Mouse (Mus musculus) naive thymus-derived CD4-positive, alpha-beta T cell, adult 2 months (primary cell): ENCODE results near the gene Nme3.

Experiments
- DNase-seq: peaks from one replicate; pipeline ENCODE4 v3.0.0-alpha.2; 2011; ENCODE audit warnings: low read depth

The Nme3 gene

DNA sequence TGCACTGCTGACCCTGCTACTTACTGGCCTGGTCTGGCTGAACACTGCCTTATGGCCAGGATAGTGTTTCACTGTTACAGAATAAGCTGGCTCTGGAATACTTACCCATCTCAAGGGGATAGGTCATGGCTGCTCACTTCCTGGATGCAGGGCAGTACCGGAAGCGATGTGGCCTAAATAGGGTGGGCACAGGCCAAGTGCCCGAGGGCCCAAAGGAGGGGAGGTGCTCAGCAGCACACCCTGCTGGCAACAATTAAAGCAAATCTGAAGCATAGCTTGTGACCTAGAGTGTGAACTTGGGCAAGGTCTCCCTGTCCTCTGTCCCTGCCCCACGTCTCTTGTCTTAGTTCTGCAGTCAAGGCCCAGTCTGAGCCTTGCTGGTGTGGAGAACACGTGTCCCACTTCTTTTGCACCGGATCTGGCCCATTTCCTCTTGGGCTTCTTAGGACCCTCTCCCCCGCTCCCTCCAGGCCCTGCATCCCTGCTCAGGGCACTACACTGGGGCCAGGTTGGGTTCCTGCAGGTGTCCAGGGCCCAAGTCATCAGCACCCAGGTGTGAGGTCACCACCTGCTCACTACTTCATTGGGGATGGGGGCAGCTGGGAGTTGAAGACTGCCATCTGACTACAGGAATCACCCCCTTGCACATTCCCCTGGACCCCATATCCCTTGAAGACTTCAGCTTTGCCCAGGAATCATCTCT lies 14.4 kb upstream of the Nme3 start:
- peak; percentile 50 for DNase-seq

DNA sequence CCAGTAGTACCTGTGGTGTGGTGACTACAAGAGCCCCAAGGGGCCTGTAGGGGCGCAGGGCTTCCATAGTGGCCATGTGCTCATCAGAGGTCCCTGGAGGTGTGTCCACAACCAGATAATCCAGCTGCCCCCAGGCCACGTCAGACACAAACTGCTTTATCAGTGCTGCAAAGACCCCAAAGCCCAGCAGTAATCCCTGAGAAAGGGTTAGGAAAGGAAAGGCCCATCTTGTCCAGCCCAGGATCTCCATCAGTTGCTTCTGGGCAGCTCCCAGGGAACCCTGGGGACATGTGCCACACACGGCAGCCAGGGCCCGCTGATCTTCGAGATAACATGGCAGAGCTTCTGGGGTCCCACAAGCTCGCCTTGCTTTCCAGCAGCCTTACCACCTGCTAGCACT lies 11.9 kb upstream of the Nme3 start:
- no peak for DNase-seq

DNA sequence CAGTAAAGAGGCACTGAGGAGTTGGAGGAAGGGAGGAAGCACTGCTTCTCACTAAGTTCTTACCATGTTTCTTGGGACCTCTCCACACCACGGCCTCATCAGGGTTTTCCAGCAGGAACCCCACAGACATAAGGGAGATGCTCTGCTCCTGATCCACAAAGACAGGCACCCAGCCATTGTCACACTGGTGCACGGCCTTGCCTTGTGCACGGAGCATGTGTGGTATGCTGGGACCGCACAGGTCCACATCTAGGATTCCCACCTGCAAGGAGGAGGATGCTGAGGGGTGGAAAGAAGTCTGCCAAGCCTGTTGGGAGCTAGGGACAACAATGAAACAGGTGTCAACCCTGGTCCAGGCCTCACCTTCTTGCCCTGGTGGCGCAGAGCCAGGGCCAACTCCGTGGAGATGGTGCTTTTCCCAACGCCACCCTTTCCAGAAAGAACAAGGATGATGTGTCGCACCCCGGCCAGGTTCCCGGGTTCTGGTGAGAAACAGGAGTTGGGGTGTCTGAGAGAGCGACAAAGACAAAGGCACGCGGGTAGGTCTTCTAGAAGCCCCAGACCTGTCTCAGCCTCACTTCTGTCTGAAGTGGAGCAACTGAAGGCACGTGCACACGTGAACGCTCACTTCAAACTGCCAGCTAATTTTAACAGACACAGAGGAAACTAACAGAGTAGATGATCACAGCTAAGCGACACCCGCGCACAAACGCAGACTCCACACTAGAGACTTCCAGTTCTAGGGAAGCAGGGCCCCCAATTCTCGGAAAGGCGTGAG lies 10.8 kb upstream of the Nme3 start:
- DNase-seq, result no peak

DNA sequence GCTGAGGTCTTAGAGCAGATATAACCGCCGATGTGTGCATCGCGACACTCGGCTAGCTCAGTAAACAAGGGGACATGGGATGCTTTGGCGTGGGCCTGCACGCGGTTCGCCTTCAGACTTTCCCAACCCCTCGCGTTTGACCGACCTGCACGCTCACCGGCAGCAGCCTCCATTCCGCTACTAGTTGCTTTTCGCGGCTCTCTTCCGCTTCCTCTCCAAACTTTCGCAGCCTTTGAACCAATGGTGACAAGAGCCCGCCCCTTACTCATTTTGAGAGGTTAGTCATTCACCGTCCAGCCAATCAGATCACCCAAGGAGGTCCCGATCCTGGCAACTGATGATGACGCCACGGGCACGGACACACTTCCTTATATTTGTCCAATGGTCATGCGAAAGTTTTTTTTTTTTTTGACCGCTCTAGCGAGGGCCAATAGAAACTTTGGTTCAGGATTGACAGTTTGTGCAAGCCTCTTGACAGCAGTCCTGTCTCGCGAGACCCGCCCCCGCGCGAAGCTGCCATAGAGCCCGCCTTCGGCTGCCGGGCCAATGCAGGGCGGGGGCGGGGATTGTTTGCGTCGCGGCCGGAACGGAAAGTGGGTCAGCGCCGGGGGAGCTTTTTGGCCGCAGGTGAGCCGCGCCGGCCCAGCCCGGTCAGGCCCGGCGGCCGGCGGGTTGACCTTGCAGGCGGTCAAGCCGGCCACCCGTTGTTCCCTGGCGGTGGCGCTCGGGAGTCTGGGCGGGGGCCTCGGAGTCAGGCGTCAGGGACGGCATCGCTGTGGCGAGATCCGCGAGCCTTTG lies 10.0 kb upstream of the Nme3 start, which contains the start of the genes Nubp2 and Spsb3:
TSS of gene Nubp2 (minus strand) at position 216 of the 798 bp plus-strand sequence.
TSS of gene Spsb3 (plus strand) at position 510 of the 798 bp plus-strand sequence.
- peak; percentile 98 for DNase-seq

DNA sequence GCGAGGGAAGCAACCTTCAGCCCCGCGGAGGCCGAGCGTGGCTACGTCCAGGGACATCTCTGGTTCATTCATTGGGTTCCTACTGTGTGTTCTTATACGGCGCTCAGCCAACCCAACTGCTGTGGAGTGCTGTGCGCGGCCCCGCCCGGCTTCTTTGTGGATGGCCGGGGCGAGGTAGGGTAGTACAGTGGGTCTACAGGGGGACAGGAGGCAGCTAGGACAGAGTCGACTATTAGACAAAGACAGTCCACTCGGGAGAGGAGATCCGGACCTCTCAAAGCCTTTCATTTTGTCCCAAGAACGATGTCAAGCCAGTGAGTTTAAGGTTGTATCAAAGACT lies 9.4 kb upstream of the Nme3 start:
- no peak for DNase-seq

DNA sequence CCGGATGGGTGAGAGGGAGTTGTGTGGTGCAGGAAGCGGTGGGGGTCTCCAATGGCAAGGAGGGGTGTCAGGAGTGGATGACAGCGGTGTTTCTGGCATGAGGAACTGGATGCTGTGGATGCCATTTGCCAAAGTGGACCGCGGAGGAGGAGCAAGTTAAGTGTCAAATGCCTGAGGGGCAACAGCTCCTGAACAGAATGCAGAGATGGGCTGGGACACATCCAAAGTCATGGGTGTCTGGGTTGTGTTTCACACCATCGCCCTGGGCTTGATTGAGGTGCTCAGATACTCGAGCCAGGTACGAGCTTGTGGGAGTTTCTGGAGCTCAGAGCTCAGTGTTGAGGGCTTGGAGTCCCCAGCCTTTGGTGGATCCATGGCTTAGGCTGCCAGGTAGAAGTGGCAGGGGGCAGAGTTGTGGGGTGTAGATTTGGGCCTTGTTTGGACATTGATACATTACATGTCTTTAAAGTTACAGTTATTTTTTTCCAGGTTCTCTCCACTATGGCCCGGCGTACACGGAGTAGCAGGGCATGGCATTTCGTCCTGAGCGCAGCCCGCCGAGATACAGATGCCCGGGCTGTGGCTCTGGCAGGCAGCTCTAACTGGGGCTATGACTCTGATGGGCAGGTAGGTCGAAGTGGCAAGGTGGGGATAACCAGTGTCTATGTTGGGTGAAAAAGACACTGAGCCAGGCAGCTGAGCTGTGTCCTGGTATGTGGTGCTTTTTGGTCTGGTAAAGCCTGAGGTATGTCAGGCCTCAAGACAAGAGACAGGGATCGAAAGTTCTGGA lies 8.8 kb upstream of the Nme3 start:
- DNase-seq, result no peak

DNA sequence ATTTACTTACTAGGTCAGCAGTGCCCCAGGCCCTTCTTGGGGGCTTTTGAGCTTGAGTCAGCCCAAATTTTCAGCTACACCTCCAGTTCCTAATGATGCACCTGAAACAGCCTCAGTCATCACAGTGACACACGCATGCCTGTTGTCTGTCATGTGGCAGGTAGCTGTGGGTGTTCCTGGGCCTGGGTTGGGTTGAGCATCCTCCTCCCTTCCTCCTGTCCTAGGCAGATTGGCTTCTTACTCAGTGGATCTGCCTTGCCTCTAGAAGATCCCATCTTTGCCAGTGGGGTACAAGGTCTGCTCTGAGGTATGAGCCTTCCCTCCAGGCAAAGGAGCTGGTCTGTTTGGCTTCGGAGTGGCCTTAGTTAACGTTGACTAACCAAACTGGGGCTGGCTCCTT lies 7.4 kb upstream of the Nme3 start:
- DNase-seq, result no peak

DNA sequence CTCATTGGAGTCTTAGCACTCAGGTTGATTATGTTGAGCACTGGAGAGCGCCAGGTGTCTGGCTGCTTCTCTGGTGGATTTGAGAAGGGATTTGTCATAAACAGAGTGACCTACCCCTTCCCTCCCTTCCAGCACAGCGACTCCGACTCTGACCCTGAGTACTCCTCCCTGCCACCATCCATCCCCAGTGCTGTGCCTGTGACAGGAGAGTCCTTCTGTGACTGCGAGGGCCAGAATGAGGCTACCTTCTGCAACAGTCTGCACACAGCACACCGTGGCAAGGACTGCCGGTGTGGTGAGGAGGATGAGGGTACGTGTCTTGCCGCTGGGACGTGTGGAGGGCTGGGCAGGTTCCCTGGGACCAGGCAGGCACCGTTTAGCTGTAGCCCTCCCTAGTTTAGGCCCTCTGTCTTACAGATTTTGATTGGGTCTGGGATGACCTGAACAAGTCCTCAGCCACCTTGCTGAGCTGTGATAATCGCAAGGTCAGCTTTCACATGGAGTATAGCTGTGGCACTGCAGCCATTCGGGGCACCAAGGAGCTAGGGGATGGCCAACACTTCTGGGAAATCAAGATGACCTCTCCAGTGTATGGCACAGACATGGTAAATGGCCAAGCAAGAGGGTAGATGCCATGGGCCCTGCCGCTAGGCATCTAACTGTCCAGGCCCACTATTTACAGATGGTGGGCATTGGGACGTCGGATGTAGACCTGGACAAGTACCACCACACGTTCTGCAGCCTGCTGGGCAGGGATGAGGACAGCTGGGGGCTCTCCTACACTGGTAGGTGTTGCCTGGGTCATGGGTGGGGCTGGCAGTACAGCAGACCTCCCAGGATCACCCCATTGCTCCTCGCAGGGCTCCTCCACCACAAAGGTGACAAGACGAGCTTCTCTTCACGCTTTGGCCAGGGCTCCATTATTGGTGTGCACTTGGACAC lies 5.9 kb upstream of the Nme3 start:
- no peak for DNase-seq

DNA sequence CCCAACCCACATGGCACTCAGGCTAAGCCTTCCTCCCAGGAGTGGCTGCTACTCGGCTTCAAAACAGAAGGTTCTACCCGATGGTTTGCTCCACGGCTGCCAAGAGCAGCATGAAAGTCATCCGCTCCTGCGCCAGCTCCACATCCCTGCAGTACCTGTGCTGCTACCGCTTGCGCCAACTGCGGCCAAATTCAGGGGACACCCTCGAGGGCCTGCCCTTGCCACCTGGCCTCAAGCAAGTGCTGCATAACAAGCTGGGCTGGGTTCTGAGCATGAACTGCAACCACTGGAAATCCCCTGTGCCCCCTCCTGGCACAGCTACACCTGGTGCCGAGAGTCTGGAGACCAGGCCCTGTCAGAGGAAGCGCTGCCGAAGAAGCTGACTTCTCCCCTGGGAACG lies 5.0 kb upstream of the Nme3 start:
- DNase-seq, result no peak

DNA sequence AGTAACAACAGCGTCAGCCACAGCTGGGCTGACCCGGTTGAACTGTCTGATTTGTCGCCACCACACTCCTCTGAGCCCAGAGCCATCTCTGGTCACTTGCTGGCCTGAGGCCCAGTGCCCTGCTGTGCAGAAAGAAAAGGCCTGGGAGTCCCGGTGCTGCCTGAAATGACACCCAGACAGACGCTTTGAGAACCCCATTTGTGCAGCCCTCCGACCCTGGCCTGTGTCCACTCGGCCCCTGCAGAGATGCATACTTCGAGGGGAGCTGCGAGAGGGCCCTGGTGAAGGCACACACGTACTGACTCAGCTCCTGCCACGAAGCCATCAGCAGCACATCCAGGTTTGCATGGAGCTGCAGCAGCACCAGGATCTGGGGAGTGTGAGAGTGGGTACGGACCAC lies 3.5 kb upstream of the Nme3 start:
- no peak for DNase-seq

DNA sequence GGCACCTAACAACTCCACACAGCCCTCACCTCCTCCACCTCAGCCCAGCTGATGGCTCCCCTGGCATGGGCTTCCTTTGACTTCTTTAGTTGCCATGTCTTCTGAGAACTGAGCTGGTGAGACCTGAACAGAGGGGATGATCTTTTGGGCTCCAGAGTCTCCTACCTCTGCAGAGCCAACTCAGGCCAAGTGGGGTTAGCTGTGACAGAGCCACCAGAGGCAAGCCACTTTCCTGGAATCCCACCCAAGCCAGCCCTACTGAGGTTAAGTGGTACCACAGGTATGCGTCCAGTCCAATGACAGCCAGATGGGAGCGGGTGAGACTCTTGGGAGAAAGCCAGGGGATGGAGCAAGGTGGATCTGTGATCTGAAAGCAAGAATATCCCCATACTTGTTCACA lies 3.0 kb upstream of the Nme3 start:
- no peak for DNase-seq

DNA sequence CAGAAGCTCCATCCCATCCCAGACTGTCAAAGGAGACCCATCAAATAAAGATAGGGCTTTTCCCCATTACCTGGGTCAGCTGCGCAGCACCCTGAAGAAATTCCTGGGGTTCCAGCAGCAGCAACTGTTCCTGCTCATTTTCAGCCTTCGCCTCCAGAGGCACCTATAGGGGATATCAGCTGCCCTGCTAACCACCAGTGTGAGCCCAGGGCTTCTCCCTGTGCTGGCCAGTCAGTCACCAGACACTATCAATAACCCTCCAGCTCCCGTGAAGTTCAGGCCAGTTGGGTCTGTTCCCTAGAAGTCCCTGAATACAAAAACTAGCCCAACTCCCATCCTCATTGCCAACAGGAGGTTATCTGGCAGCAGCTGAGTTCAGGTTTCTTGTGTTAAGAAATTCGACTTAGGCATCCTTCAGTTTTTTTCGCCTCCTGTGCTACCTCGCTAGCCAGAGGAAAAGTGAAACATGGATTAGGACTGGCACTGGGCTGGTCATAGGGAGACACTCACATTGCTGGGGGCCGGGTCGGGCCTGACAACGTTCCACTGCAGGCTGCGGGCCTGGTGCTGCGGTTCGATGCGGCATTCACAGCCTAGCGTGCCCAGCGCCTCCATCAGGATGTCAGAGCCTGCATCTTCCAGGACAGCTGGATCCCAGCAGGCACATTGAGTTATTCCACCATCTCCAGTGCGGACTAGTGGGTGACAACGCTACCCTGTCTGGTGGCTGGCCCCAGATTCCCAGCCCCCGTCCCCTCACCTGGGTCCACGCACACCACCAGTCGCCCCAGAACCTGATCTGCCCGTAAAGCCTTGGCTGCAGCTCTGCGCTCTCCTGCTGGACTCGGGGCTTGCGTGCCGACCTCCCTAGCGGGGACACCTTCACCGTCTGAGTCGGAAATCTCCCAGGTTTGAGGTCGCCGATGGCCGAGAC lies 2.0 kb upstream of the Nme3 start:
- no peak for DNase-seq

DNA sequence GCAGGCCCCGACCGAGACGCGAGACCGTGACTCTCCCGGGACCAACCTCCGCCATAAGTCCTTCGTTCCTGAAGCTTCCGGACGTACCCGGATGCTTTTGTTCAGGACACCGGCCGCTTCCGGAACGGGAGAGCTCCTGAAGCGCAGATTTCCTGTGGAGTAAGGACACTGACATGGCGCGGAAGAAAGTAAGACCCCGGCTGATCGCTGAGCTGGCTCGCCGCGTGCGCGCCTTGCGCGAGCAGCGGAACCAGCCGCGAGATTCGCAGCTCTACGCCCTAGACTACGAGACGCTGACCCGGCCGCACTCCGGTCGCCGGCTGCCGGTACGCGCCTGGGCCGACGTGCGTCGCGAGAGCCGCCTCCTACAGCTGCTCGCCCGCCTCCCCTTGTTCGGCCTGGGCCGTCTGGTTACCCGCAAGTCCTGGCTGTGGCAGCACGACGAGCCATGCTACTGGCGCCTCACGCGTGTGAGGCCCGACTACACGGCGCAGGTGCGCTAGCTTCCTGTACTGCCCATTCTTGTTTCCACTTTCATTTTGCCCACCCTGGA lies 1.2 kb upstream of the Nme3 start, which contains the start of the genes Eme2 and Mrps34:
TSS of gene Eme2 (minus strand) at position 93 of the 553 bp plus-strand sequence.
TSS of gene Mrps34 (plus strand) at position 122 of the 553 bp plus-strand sequence.
- peak; percentile 82 for DNase-seq

DNA sequence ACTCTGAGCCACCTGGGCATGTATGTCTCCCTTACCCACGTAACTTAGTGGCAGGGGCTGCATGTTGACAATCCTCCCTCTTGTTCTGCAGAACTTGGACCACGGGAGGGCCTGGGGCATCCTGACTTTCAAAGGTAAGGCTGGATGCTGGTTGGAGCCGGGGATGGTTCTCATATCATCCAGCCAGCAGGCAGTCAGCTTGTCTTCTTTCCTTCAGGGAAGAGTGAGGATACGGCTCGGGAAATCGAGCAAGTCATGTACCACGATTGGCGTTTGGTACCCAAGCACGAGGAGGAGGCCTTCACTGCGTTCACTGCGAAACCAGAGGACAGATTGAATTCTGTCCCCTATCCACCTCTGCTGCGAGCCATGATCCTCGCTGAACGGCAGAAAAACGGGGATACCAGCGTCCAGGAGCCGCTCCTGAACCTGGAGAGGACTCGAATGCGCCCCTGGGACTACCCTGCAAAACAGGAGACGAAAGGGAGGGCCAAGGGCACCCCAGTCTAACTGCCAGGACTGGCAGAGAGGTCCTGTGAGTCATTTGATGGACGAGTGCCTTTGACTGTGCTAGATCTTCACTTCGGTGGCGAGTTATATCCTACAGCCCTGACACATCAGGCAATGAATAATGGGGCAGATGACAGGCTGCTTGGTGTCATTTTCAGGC lies 594 bp upstream of the Nme3 start:
- no peak for DNase-seq

DNA sequence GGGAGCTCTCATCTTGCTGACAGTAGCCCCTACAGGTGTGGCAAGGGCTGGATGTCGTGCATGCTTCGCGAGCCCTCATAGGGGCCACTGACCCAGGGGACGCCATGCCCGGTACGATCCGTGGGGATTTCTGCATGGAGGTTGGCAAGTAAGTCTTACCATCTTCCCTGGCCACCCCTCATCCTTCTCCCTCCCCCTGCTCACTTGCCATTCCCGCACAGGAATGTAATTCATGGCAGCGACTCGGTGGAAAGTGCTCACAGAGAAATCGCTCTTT lies 631 bp downstream of the Nme3 start:
- DNase-seq, result no peak

DNA sequence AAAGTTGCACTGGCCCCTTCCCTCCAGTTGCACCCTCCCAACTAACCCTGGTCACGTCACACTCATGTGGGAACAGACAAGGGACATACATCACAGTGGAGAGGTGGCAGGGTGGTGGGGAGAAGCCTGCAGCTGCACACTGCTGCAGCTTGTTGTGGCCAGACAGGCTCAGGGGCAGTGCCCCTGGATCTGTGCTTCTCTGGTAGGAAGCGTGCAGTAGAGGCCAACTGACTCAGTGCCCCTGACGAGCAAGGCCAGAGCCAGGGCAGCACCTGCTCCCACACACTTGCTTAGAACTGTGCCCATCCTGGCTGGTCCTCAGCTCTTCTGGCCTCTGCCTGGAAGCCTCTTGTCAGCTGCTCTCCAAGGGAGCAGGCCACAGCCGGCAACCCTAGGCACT lies 1.3 kb downstream of the Nme3 start:
- DNase-seq, result no peak

DNA sequence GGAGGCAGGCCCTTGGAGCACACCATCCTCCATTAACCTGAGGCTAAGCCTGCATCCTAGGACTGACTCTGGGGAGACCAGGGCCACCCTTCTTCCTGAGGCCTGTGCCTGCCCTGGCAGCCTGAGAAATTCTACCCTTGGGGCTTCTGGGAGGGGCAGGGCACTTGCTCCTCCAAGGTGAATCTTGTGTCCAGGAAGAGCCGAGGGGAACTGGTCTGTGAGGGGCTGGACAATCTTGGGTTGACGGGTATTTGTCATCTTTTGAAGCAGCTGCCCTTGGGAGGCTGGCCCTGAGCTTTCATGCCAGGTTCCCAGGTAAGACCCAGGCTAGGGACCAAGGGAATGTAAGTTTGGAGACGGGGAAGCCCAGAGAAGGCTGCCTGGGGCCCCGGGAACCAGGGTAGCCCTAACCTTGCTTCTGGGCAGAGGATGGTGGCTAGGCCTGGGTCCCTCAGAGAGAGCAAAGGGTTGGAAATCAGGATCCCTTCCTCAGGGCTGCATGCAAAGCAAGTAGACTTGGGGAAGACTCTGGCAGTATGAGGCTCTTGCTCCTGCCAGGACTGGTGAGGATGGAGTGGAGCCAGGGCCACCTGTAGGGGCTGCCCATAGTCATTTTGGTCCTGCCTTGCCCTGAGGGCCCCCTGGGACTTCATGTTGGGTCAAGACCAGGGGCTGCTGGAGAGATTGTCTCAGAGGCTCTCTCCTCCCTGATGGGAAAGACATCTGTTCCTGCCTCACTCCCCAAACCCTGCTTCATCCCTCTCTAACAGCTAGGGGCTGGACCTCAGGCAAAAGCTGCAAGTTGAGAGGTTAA lies 1.9 kb downstream of the Nme3 start:
- DNase-seq, result no peak

DNA sequence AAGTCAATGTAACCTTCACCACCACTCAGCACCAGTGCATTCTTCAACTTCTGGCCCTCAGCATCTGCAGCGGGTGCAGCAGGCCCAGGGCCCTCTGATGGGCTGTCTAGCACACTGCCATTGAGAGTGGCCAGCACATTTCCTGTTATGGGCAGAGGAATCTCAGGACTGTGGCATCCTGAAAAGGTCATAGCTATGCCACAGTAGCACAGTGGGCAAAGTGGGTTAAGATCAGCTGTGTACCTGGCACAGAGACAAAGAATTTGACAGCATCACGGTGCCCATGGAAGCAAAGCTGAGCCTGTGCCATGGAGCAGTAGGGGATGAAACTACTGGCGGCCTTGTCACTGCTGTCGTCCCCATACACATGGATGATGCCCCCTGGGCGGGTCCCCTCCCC lies 2.9 kb downstream of the Nme3 start:
- DNase-seq, result no peak
